Mouse (Mus musculus) lung, adult 2 months (tissue): ENCODE measurements around the gene Slc10a7. TPM values are rescaled to one million over a fixed set of nuclear protein-coding genes. Genes with fewer than 3 reads are reported as not detected.
A peak's percentile ranks its signal among the peaks of the same experiment; 100 is the strongest.

Experiments
- DNase-seq: peaks from one replicate; pipeline ENCODE4 v3.0.0; 2022
- H3K4me1 ChIP-seq: fragments of 200-500 bp; 2 replicates; pipeline ENCODE4 v1.6.1; 2011; ENCODE audit warnings: low read length; ENCODE audit not compliant: control insufficient read depth, insufficient read depth
- H3K4me3 ChIP-seq: fragments of 200-500 bp; replicated peaks from 2 replicates; pipeline ENCODE3; 2011; ENCODE audit warnings: low read depth, mild to moderate bottlenecking, control low read depth, low read length; ENCODE audit errors: extremely low read depth
- CTCF ChIP-seq: fragments of 200-500 bp; IDR thresholded peaks from 2 replicates; pipeline ENCODE4 v1.5.1; 2011; ENCODE audit warnings: mild to moderate bottlenecking, low read length, control low read depth; ENCODE audit not compliant: insufficient read depth
- POLR2A ChIP-seq: fragments of 200-500 bp; IDR thresholded peaks from 2 replicates; pipeline ENCODE4 v1.6.1; 2011; ENCODE audit warnings: low read depth, mild to moderate bottlenecking, control low read depth, low read length, borderline replicate concordance; ENCODE audit errors: extremely low read depth
- WGBS: fragments of 180-500 bp; shearing (Covaris S2); methylation state at CpG from one replicate; pipeline ENCODE4 v1.1.7; 2018; 5-methylcytosine and 5-hydroxymethylcytosine counted together
- polyA plus RNA-seq: library from polyadenylated mRNA; depleted of rRNA; stranded (reverse); fragments of >200 nt; gene quantifications from 2 replicates; pipeline ENCODE4 v1.2.3, GENCODE M21; 2012

The Slc10a7 gene
- polyA plus RNA-seq, 1 experiment = 14.1 TPM

GRCm38 (mm10) chr8:78634018-78634417 lies 124.9 kb downstream of the Slc10a7 start:
- no peaks in the 10 kb centered on the region for H3K4me1 ChIP-seq
- no peak overlapping the region for H3K4me3 ChIP-seq
- 77% methylated on average over 3 of the region's 3 CpGs for WGBS
- no peak for TF ChIP-seq POLR2A
- TF ChIP-seq CTCF = no peak
- no peak for DNase-seq

GRCm38 (mm10) chr8:78634523-78635240 lies 125.5 kb downstream of the Slc10a7 start:
- WGBS = 71% methylated on average over 17 of the region's 17 CpGs
- no peak for DNase-seq
- TF ChIP-seq POLR2A (no peak), CTCF (no peak)
- Histone ChIP-seq H3K4me1 (no peaks in the 10 kb centered on the region), H3K4me3 (no peak overlapping the region)

- WGBS = 75% methylated on average over 8 of the region's 8 CpGs
- TF ChIP-seq CTCF (no peak), POLR2A (no peak)
- H3K4me3 ChIP-seq = no peak overlapping the region
- H3K4me1 ChIP-seq = no peaks in the 10 kb centered on the region
- DNase-seq = no peak
These were observed 126.2 kb downstream of the Slc10a7 start for GRCm38 (mm10) chr8:78635241-78635771.

GRCm38 (mm10) chr8:78641919-78642318 lies 132.8 kb downstream of the Slc10a7 start:
- TF ChIP-seq CTCF = no peak
- TF ChIP-seq POLR2A = no peak
- no peaks in the 10 kb centered on the region for H3K4me1 ChIP-seq
- H3K4me3 ChIP-seq = no peak overlapping the region
- no peak for DNase-seq
- 85% methylated on average over 9 of the region's 9 CpGs for WGBS

- TF ChIP-seq POLR2A (no peak), CTCF (no peak)
- WGBS = 69% methylated on average over 5 of the region's 5 CpGs
- H3K4me3 ChIP-seq = no peak overlapping the region
- 0 out of 2 replicates have a peak, but pooled peaks cover 2% of the 10 kb centered on the region for H3K4me1 ChIP-seq
- no peak for DNase-seq
These were observed 133.2 kb downstream of the Slc10a7 start for GRCm38 (mm10) chr8:78642376-78642775.

GRCm38 (mm10) chr8:78647000-78647656 lies 138.0 kb downstream of the Slc10a7 start:
- DNase-seq = no peak
- H3K4me1 ChIP-seq = 0 out of 2 replicates have a peak, but pooled peaks cover 6% of the 10 kb centered on the region
- no peak for TF ChIP-seq CTCF
- TF ChIP-seq POLR2A = no peak
- 31% methylated on average over 8 of the region's 8 CpGs for WGBS
- no peak overlapping the region for H3K4me3 ChIP-seq

- no peak for TF ChIP-seq CTCF
- no peak for TF ChIP-seq POLR2A
- no peak overlapping the region for H3K4me3 ChIP-seq
- WGBS = 49% methylated on average over 4 of the region's 4 CpGs
These were observed 138.7 kb downstream of the Slc10a7 start for GRCm38 (mm10) chr8:78647846-78648245.

GRCm38 (mm10) chr8:78648918-78649317 lies 139.8 kb downstream of the Slc10a7 start:
- no peak for TF ChIP-seq POLR2A
- peak; percentile 66 for TF ChIP-seq CTCF
- Histone ChIP-seq H3K4me3 (no peak overlapping the region), H3K4me1 (0 out of 2 replicates have a peak, but pooled peaks cover 6% of the 10 kb centered on the region)
- DNase-seq = peak; percentile 73
- WGBS = 16% methylated on average over 7 of the region's 7 CpGs

More at GRCm38 (mm10) chr8:78647846-78648245, 138.7 kb downstream of the Slc10a7 start:
- no peak for DNase-seq
- H3K4me1 ChIP-seq = 0 out of 2 replicates have a peak, but pooled peaks cover 6% of the 10 kb centered on the region

GRCm38 (mm10) chr8:78651670-78652069 lies 142.5 kb downstream of the Slc10a7 start:
- H3K4me1 ChIP-seq = 0 out of 2 replicates have a peak, but pooled peaks cover 6% of the 10 kb centered on the region
- no peak overlapping the region for H3K4me3 ChIP-seq
- DNase-seq = no peak
- 75% methylated on average over 3 of the region's 3 CpGs for WGBS
- TF ChIP-seq POLR2A (no peak), CTCF (no peak)
